Mouse (Mus musculus): ENCODE results near the gene Aqp3.

GRCm38 (mm10) chr4:41107440-41107839, 9.5 kb upstream of the Aqp3 start:
- no peak for TF ChIP-seq POLR2A (IDR thresholded peaks at IDR 0.05; ENCODE audit: insufficient read depth, low read depth, low read length)
- no peak for TF ChIP-seq CTCF (IDR thresholded peaks at IDR 0.05; ENCODE audit: insufficient read depth, low read depth, low read length)

Measured in olfactory bulb, adult 2 months (tissue).